Mouse (Mus musculus) embryonic facial prominence, embryonic 15.5 days (tissue): Measurements from ENCODE around the gene AC124502.3. TPM values are rescaled to one million over a fixed set of nuclear protein-coding genes. Genes with fewer than 3 reads are reported as not detected.
A peak's percentile ranks its signal among the peaks of the same experiment; 100 is the strongest.

ENCODE experiments used
- ATAC-seq: fragments of 200-750 bp; cut with Nextera tagmentation; 2 replicates; pipeline ENCODE4 v1.8.0; 2017; ENCODE audit warnings: low read depth, moderate TSS enrichment; ENCODE audit not compliant: insufficient number of reproducible peaks, low FRiP score, low TSS enrichment
- H3K27ac ChIP-seq: fragments of 300-500 bp; sonication (generic); replicated peaks from 2 replicates; pipeline ENCODE4 v1.5.1; 2015; ENCODE audit warnings: mild to moderate bottlenecking, inconsistent platforms
- H3K27me3 ChIP-seq: fragments of 300-500 bp; sonication (generic); 2 replicates; pipeline ENCODE4 v1.6.1; 2015; ENCODE audit warnings: inconsistent platforms
- H3K36me3 ChIP-seq: fragments of 300-500 bp; sonication (generic); 2 replicates; pipeline ENCODE4 v1.6.1; 2015; ENCODE audit warnings: mild to moderate bottlenecking, inconsistent platforms
- H3K4me1 ChIP-seq: fragments of 300-500 bp; sonication (generic); 2 replicates; pipeline ENCODE4 v1.6.1; 2015; ENCODE audit warnings: inconsistent platforms
- H3K4me2 ChIP-seq: fragments of 300-500 bp; sonication (generic); replicated peaks from 2 replicates; pipeline ENCODE4 v1.6.1; 2015; ENCODE audit warnings: mild to moderate bottlenecking, inconsistent platforms
- H3K4me3 ChIP-seq: fragments of 300-500 bp; sonication (generic); replicated peaks from 2 replicates; pipeline ENCODE4 v1.5.1; 2015; ENCODE audit warnings: mild to moderate bottlenecking, inconsistent platforms
- H3K9ac ChIP-seq: fragments of 300-500 bp; sonication (generic); 2 replicates; pipeline ENCODE4 v1.6.1; 2015; ENCODE audit warnings: inconsistent platforms
- H3K9me3 ChIP-seq: fragments of 300-500 bp; sonication (generic); replicated peaks from 2 replicates; pipeline ENCODE4 v1.6.1; 2016; ENCODE audit warnings: inconsistent platforms
- WGBS: fragments of 180-500 bp; shearing (Covaris S2); methylation state at CpG from one replicate; pipeline ENCODE4 v1.1.7; 2015; 5-methylcytosine and 5-hydroxymethylcytosine counted together
- polyA plus RNA-seq: library from polyadenylated mRNA; unstranded; fragments of >200 nt; fragmentation: Nextera tagmentation; extraction: Ambion mirVana; gene quantifications from 2 replicates; pipeline ENCODE4 v1.2.1, GENCODE M21; 2015

The AC124502.3 gene
- polyA plus RNA-seq, 1 experiment from 2014 or later, result 1.9 TPM

- peak overlapping the region; percentile 40 for H3K4me2 ChIP-seq
- 0 out of 2 replicates have a peak overlapping the region, but pooled peaks have one; percentile 28 for H3K27ac ChIP-seq
- no peak overlapping the region for H3K9ac ChIP-seq
- H3K27me3 ChIP-seq, result peaks cover 31% of the 10 kb centered on the region
- peaks cover 35% of the 10 kb centered on the region for H3K36me3 ChIP-seq
- H3K4me3 ChIP-seq, result peak overlapping the region; percentile 29
- 8% methylated on average over 17 of the region's 17 CpGs for WGBS
- no peaks in the 10 kb centered on the region for H3K9me3 ChIP-seq
- peaks cover 33% of the 10 kb centered on the region for H3K4me1 ChIP-seq
- ATAC-seq, result 0 out of 2 replicates have a peak, but pooled peaks have one; percentile 9
Observed at GRCm38 (mm10) chr19:5051031-5051430, 12.3 kb downstream of the AC124502.3 start.

GRCm38 (mm10) chr19:5051515-5051914 is 12.8 kb downstream of the AC124502.3 start:
- 44% methylated on average over 3 of the region's 3 CpGs for WGBS
- Histone ChIP-seq H3K4me3 (peak overlapping the region; percentile 29), H3K9ac (no peak overlapping the region), H3K9me3 (no peaks in the 10 kb centered on the region), H3K4me1 (peaks cover 38% of the 10 kb centered on the region), H3K27me3 (peaks cover 31% of the 10 kb centered on the region), H3K27ac (0 out of 2 replicates have a peak overlapping the region, but pooled peaks have one; percentile 28), H3K36me3 (peaks cover 30% of the 10 kb centered on the region), H3K4me2 (peak overlapping the region; percentile 40)
- ATAC-seq, result no peak

GRCm38 (mm10) chr19:5052166-5052822 is 13.6 kb downstream of the AC124502.3 start:
- Histone ChIP-seq H3K27ac (no peak overlapping the region), H3K9ac (no peak overlapping the region), H3K4me1 (peaks cover 43% of the 10 kb centered on the region), H3K4me3 (no peak overlapping the region), H3K27me3 (peaks cover 31% of the 10 kb centered on the region), H3K4me2 (no peak overlapping the region), H3K9me3 (no peaks in the 10 kb centered on the region), H3K36me3 (peaks cover 22% of the 10 kb centered on the region)
- 39% methylated on average over 25 of the region's 25 CpGs for WGBS
- no peak for ATAC-seq

- peaks cover 31% of the 10 kb centered on the region for H3K27me3 ChIP-seq
- H3K9me3 ChIP-seq, result no peaks in the 10 kb centered on the region
- H3K36me3 ChIP-seq, result peaks cover 17% of the 10 kb centered on the region
- no peak overlapping the region for H3K27ac ChIP-seq
- peaks cover 43% of the 10 kb centered on the region for H3K4me1 ChIP-seq
- H3K4me3 ChIP-seq, result no peak overlapping the region
- ATAC-seq, result no peak
- 69% methylated on average over 17 of the region's 17 CpGs for WGBS
- no peak overlapping the region for H3K9ac ChIP-seq
- H3K4me2 ChIP-seq, result no peak overlapping the region
Observed at GRCm38 (mm10) chr19:5052853-5053252, 14.2 kb downstream of the AC124502.3 start.

GRCm38 (mm10) chr19:5053909-5054308 is 15.2 kb downstream of the AC124502.3 start:
- H3K9ac ChIP-seq, result no peak overlapping the region
- no peak overlapping the region for H3K27ac ChIP-seq
- no peaks in the 10 kb centered on the region for H3K9me3 ChIP-seq
- H3K27me3 ChIP-seq, result peaks cover 31% of the 10 kb centered on the region
- H3K4me1 ChIP-seq, result peaks cover 49% of the 10 kb centered on the region
- no peak overlapping the region for H3K4me3 ChIP-seq
- WGBS, result 22% methylated on average over 9 of the region's 9 CpGs
- peaks cover 7% of the 10 kb centered on the region; the same call in 1 of the 2 replicates for H3K36me3 ChIP-seq
- ATAC-seq, result no peak
- no peak overlapping the region for H3K4me2 ChIP-seq

- ATAC-seq, result 0 out of 2 replicates have a peak, but pooled peaks have one; percentile 11
- Histone ChIP-seq H3K9ac (no peak overlapping the region), H3K4me3 (no peak overlapping the region), H3K4me1 (peaks cover 54% of the 10 kb centered on the region), H3K27ac (no peak overlapping the region), H3K36me3 (no peaks in the 10 kb centered on the region), H3K9me3 (no peaks in the 10 kb centered on the region), H3K4me2 (no peak overlapping the region), H3K27me3 (peaks cover 25% of the 10 kb centered on the region)
- 10% methylated on average over 6 of the region's 6 CpGs for WGBS
Observed at GRCm38 (mm10) chr19:5056251-5056650, 17.6 kb downstream of the AC124502.3 start.

GRCm38 (mm10) chr19:5057876-5058775 is 19.4 kb downstream of the AC124502.3 start:
- H3K36me3 ChIP-seq, result no peaks in the 10 kb centered on the region
- H3K4me1 ChIP-seq, result peaks cover 52% of the 10 kb centered on the region
- ATAC-seq, result no peak
- H3K9me3 ChIP-seq, result no peaks in the 10 kb centered on the region
- no peak overlapping the region for H3K4me2 ChIP-seq
- no peak overlapping the region for H3K4me3 ChIP-seq
- peak overlapping the region; percentile 81 for H3K27ac ChIP-seq
- H3K9ac ChIP-seq, result 0 out of 2 replicates have a peak overlapping the region, but pooled peaks have one; percentile 0
- WGBS, result 29% methylated on average over 16 of the region's 16 CpGs
- H3K27me3 ChIP-seq, result peaks cover 6% of the 10 kb centered on the region

GRCm38 (mm10) chr19:5058801-5059771 is 20.4 kb downstream of the AC124502.3 start:
- Histone ChIP-seq H3K9ac (no peak overlapping the region), H3K4me2 (no peak overlapping the region; the same call in 1 of the 2 replicates), H3K36me3 (no peaks in the 10 kb centered on the region), H3K4me1 (peaks cover 52% of the 10 kb centered on the region), H3K4me3 (no peak overlapping the region), H3K27ac (peak overlapping the region; percentile 81), H3K27me3 (no peaks in the 10 kb centered on the region), H3K9me3 (no peaks in the 10 kb centered on the region)
- 23% methylated on average over 10 of the region's 10 CpGs for WGBS
- peak; percentile 16; the same call in 1 of the 2 replicates for ATAC-seq

GRCm38 (mm10) chr19:5060365-5061330 is 22.0 kb downstream of the AC124502.3 start:
- no peak overlapping the region for H3K4me3 ChIP-seq
- H3K9ac ChIP-seq, result no peak overlapping the region
- H3K4me2 ChIP-seq, result no peak overlapping the region; the same call in 1 of the 2 replicates
- no peaks in the 10 kb centered on the region for H3K9me3 ChIP-seq
- peaks cover 65% of the 10 kb centered on the region for H3K4me1 ChIP-seq
- ATAC-seq, result peak; percentile 45; the same call in 1 of the 2 replicates
- WGBS, result 38% methylated on average over 5 of the region's 5 CpGs
- no peaks in the 10 kb centered on the region for H3K36me3 ChIP-seq
- no peaks in the 10 kb centered on the region for H3K27me3 ChIP-seq
- H3K27ac ChIP-seq, result peak overlapping the region; percentile 81

GRCm38 (mm10) chr19:5062041-5062440 is 23.4 kb downstream of the AC124502.3 start:
- Histone ChIP-seq H3K4me2 (no peak overlapping the region), H3K27me3 (no peaks in the 10 kb centered on the region), H3K9ac (no peak overlapping the region), H3K4me3 (no peak overlapping the region), H3K27ac (no peak overlapping the region), H3K4me1 (peaks cover 59% of the 10 kb centered on the region), H3K9me3 (no peaks in the 10 kb centered on the region), H3K36me3 (no peaks in the 10 kb centered on the region)
- WGBS, result 81% methylated on average over 5 of the region's 5 CpGs
- ATAC-seq, result no peak
